Mouse (Mus musculus) central nervous system, embryonic 14 days (tissue): ENCODE measurements around the gene Olfr1145. TPM values are rescaled to one million over a fixed set of nuclear protein-coding genes. Genes with fewer than 3 reads are reported as not detected.

Experiments
- polyA plus RNA-seq: library from polyadenylated mRNA; depleted of rRNA; stranded (reverse); fragments of >200 nt; gene quantifications from 2 replicates; pipeline ENCODE4 v1.2.3, GENCODE M21; 2012; rRNA removed

Gene Olfr1145
- polyA plus RNA-seq = not detected in 2 replicates

DNA sequence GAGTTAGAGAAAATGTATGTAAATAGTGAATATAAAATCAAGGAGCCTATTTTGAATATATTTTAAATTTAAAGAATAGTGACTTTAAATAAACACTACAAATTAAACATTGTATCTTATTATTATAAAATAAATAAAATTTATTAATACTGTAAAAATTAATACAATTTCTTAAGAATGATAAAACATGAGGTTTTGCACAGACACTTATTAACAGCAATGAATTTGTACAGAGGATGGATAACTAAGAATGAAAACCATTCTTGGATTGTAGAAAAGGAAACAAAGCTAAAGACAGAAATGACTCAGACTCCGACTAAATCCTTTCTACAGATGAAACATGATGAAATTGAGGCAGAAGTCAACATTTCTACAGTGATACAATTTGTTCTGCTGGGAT lies at the start of gene Olfr1145:
Olfr1145 (plus strand) TSS at position 301 of the 400 bp plus-strand sequence.

GRCm38 (mm10) chr2:87779183-87779582 lies 30.4 kb upstream of the Olfr1145 start, which contains the start of gene Olfr152:
Olfr152 (plus strand) TSS chr2:87779483.

GRCm38 (mm10) chr2:87800292-87800691 lies 9.3 kb upstream of the Olfr1145 start, which contains the start of gene Olfr1143:
Olfr1143 (plus strand) TSS chr2:87800592.

DNA sequence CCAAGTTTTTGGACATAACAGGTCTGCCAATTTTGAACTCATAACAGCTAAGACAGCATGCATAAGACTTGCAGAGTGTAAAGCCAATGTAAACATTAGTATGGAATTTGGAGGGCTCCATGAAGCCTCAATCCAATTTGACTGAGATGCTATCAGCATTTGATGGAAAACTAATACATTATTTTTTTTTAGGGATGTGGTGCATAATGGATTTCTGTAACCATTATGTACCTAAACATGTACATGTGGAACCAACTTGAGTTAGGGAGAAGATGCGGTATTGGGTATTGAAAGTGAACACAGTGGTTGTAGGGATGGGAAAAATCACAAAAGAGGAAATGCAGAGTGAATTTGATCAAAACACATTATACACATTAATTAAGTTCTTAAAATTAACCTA lies 20.6 kb downstream of the Olfr1145 start, which contains the start of gene Olfr1148:
Olfr1148 (plus strand) TSS at position 301 of the 400 bp plus-strand sequence.

GRCm38 (mm10) chr2:87843693-87844092 lies 34.1 kb downstream of the Olfr1145 start, which contains the start of gene Olfr1150-ps1:
Olfr1150-ps1 (plus strand) TSS chr2:87843993.

DNA sequence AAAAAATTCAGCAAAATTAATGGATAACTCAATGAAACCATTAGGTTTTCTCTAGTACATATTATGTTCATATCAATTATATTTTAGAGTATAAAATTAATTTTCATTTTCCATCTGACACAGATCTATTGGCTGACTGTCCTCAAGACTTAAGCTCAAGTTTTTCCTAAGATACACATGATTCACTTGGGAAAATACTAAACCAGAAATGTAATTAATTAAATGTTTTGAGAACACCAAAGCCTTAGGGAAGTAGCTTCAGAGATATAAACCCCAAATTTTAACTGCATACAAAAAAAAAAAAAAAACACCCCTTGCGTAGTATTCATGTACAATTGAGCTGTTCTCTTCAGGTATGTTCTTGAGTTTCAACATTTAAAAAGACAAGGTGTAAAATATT lies 45.9 kb downstream of the Olfr1145 start, which contains the start of gene Olfr1151:
Olfr1151 (plus strand) TSS at position 301 of the 400 bp plus-strand sequence.

Other genes with a start within 250 kb of the Olfr1145 start
- gene Olfr1129, start 235.9 kb upstream of the Olfr1145 start, polyA plus RNA-seq = not detected in 2 replicates
- gene Olfr1130, start 203.6 kb upstream of the Olfr1145 start, polyA plus RNA-seq = not detected in 2 replicates
- not detected in 2 replicates for gene Olfr1131, start 182.7 kb upstream of the Olfr1145 start, polyA plus RNA-seq
- gene Olfr1132, start 172.3 kb upstream of the Olfr1145 start, polyA plus RNA-seq = not detected in 2 replicates
- not detected in 2 replicates for gene Olfr1133, start 162.4 kb upstream of the Olfr1145 start, polyA plus RNA-seq
- not detected in 2 replicates for gene Olfr1134, start 151.4 kb upstream of the Olfr1145 start, polyA plus RNA-seq
- not detected in 2 replicates for gene Olfr1135, start 136.2 kb upstream of the Olfr1145 start, polyA plus RNA-seq
- not detected in 2 replicates for gene Olfr1136, start 115.9 kb upstream of the Olfr1145 start, polyA plus RNA-seq
- not detected in 2 replicates for gene Olfr1137, start 96.6 kb upstream of the Olfr1145 start, polyA plus RNA-seq
- not detected in 2 replicates for gene Olfr1138, start 69.8 kb upstream of the Olfr1145 start, polyA plus RNA-seq
- not detected in 2 replicates for gene Olfr1140, start 66.1 kb upstream of the Olfr1145 start, polyA plus RNA-seq
- gene Olfr1141, start 55.8 kb upstream of the Olfr1145 start, polyA plus RNA-seq = not detected in 2 replicates
- gene Olfr152, start 30.3 kb upstream of the Olfr1145 start, polyA plus RNA-seq = not detected in 2 replicates
- gene Olfr1143, start 9.2 kb upstream of the Olfr1145 start, polyA plus RNA-seq = not detected in 2 replicates
- gene Olfr1148, start 20.7 kb downstream of the Olfr1145 start, polyA plus RNA-seq = not detected in 2 replicates
- not detected in 2 replicates for gene Olfr1150-ps1, start 34.2 kb downstream of the Olfr1145 start, polyA plus RNA-seq
- not detected in 2 replicates for gene Olfr1151, start 46.0 kb downstream of the Olfr1145 start, polyA plus RNA-seq
- gene Olfr1152, start 56.7 kb downstream of the Olfr1145 start, polyA plus RNA-seq = 0.01 TPM in 2 replicates
- gene Olfr1153, start 85.1 kb downstream of the Olfr1145 start, polyA plus RNA-seq = not detected in 2 replicates
- gene Olfr1154, start 95.3 kb downstream of the Olfr1145 start, polyA plus RNA-seq = not detected in 2 replicates
- gene Olfr1155, start 135.3 kb downstream of the Olfr1145 start, polyA plus RNA-seq = not detected in 2 replicates
- not detected in 2 replicates for gene Olfr1156, start 143.3 kb downstream of the Olfr1145 start, polyA plus RNA-seq
- gene Olfr1157, start 158.5 kb downstream of the Olfr1145 start, polyA plus RNA-seq = not detected in 2 replicates
- gene Olfr74, start 164.8 kb downstream of the Olfr1145 start, polyA plus RNA-seq = not detected in 2 replicates
- not detected in 2 replicates for gene Olfr1158, start 180.3 kb downstream of the Olfr1145 start, polyA plus RNA-seq
- gene Olfr1160, start 198.4 kb downstream of the Olfr1145 start, polyA plus RNA-seq = not detected in 2 replicates
- not detected in 2 replicates for gene Olfr1161, start 213.0 kb downstream of the Olfr1145 start, polyA plus RNA-seq
- gene Olfr73, start 227.9 kb downstream of the Olfr1145 start, polyA plus RNA-seq = not detected in 2 replicates
- gene Olfr1162, start 241.3 kb downstream of the Olfr1145 start, polyA plus RNA-seq = not detected in 2 replicates